Mouse (Mus musculus) layer of hippocampus, postnatal 25 days (tissue): ENCODE data around the gene Olfm3. TPM values are rescaled to one million over a fixed set of nuclear protein-coding genes. Genes with fewer than 3 reads are reported as not detected.

Experiments
- DNase-seq, 2 experiments: peaks; one replicate each; pipeline ENCODE4 v3.0.0; 2022; ENCODE audit warnings: mixed read lengths in 2 of 2, low spot score in 1 of 2; ENCODE audit errors: extremely low spot score in 1 of 2
- total RNA-seq, 2 experiments: library from RNA; stranded (reverse); gene quantifications; 2 replicates each; pipeline ENCODE4 v1.2.3; 2021

Gene Olfm3
- total RNA-seq, 2 experiments from 2014 or later: 18.2 to 22.8 TPM

GRCm38 (mm10) chr3:115064901-115065300 lies 161.0 kb downstream of the Olfm3 start:
- DNase-seq: no peak

GRCm38 (mm10) chr3:115080428-115081181 lies 176.7 kb downstream of the Olfm3 start:
- DNase-seq: peak in 1 of 2 experiments; percentile 10

DNA sequence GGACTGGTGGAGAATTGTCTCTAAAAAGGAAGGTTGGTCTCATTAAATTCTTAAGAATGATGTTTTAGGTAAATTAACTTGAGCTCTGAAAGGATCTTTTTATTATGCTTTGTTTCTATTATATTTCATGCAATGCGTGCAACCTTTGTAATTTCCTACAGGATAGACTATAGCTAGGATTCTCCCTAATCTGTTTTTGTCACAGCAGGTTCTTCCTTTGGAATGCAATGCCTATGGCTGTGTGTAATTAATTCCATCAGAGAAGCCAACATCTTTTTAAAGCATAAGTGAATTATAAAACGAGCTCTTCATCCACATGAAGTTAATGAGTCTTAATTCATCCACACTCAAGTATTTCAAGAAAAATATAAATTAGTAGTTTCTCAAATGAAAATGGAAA lies 177.5 kb downstream of the Olfm3 start:
- DNase-seq: no peak

GRCm38 (mm10) chr3:115082947-115083346 lies 179.1 kb downstream of the Olfm3 start:
- no peak for DNase-seq

DNA sequence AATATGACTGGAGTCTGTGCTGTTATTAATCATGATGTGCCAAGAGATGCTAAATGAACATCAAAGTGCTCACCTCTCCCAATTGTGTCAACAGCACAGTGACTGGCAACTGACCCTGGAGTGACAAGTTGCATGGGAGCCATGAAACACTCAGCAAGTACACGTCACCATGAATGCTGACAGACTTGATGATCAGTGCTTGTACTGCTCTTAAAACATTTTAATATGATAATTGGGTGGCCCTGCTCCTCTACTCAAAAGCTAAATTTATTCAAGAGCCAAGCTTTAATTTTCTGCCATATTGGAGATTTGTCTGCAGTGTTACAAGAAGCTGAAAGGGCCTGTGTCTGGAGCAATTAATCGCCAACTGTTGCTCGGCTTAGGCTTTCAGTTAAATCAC lies 184.4 kb downstream of the Olfm3 start:
- no peak for DNase-seq

- no peak for DNase-seq
Measured at GRCm38 (mm10) chr3:115090670-115091069, 186.8 kb downstream of the Olfm3 start.

DNA sequence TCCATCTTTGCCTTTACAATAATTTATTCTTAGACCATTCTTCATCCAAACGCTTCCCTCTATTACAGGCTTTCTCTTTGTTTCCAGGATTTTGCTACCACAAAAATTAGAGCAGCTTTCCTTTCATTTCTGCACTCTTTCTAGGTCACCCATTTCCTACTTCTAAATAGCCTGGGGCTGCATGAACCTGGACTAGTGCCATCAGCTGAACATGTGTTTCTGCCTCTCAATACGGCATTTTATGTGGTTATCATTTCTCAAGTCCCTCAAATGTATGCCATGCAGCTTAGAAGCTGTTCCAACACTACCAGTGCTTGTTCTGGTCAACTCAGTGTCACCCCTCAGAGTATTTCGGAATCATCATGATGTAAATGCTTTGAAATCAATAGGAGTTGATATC lies 191.6 kb downstream of the Olfm3 start:
- DNase-seq: no peak

GRCm38 (mm10) chr3:115099590-115099989 lies 195.7 kb downstream of the Olfm3 start:
- DNase-seq: no peak

GRCm38 (mm10) chr3:115104155-115104801 lies 200.4 kb downstream of the Olfm3 start:
- no peak for DNase-seq

- DNase-seq: no peak
Measured at GRCm38 (mm10) chr3:115104802-115105493, 201.1 kb downstream of the Olfm3 start.

DNA sequence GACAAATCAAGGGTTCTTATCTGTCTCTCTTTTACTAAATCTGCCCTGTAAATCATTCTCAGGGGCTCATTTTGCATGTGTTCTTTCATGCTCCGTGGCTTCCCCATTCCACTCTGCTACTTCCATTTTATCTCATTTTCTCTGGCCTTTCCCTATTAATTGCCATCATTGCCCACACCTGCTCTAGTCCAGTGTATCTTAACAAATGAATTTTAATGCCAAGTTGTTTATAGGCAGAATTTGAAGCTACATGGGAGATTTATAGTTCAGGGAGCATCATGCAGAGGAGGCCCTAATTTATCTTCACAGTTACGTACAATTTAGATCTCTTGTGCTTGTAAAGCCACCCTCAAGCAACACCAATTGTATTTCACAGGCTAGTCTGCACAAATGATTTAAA lies 241.8 kb downstream of the Olfm3 start:
- no peak for DNase-seq

GRCm38 (mm10) chr3:115146244-115146643 lies 242.4 kb downstream of the Olfm3 start:
- no peak for DNase-seq

- DNase-seq: no peak
Measured at GRCm38 (mm10) chr3:115158903-115159473, 255.1 kb downstream of the Olfm3 start.

- DNase-seq: no peak
Measured at GRCm38 (mm10) chr3:115174625-115175024, 270.7 kb downstream of the Olfm3 start.
